Mouse (Mus musculus) brain, embryonic 14.5 days (tissue): Measurements from ENCODE around the gene Trim60.

Source experiments
- CTCF ChIP-seq: fragments of 200-500 bp; IDR thresholded peaks from 2 replicates; pipeline ENCODE4 v1.5.1; 2012; ENCODE audit warnings: inconsistent platforms, mild to moderate bottlenecking, moderate library complexity, borderline replicate concordance; ENCODE audit not compliant: insufficient read depth, insufficient read length; ENCODE audit errors: extremely low read depth
- POLR2A ChIP-seq: fragments of 200-500 bp; IDR thresholded peaks from 2 replicates; pipeline ENCODE4 v1.6.1; 2012; ENCODE audit warnings: mild to moderate bottlenecking, inconsistent platforms, borderline replicate concordance; ENCODE audit not compliant: poor library complexity, insufficient read depth, insufficient read length, severe bottlenecking; ENCODE audit errors: extremely low read depth

DNA sequence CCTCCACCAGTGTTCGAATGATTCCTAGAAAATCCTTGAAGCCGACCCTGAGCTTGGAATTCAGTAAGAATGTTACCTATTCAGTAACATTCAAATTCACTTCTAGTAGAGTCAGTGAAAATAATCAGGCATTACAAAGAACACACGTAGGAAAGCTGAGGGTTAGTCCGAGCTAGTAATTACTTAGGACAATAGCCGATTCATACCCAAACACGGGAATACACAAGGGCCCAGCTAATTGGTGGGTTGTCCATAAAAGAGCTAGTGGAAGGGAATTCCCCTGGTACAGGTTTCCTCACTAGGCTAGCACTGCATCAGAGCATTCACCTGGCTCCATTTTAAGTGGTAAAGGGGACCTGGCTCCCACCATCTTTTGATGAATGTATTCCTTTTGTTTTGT lies 66.3 kb downstream of the Trim60 start:
- TF ChIP-seq CTCF, result no peak
- TF ChIP-seq POLR2A, result no peak
